Mouse (Mus musculus) embryo, embryonic 9.5 days (tissue): ENCODE measurements around the gene Rfx3.

Source experiments
- DNase-seq: peaks from one replicate; pipeline ENCODE4 v3.0.0-alpha.2; 2017; ENCODE audit errors: extremely low spot score

Gene Rfx3

GRCm38 (mm10) chr19:28010471-28011395 lies at the start of gene Rfx3:
Rfx3 (minus strand) TSS chr19:28011166.
- DNase-seq: no peak

DNA sequence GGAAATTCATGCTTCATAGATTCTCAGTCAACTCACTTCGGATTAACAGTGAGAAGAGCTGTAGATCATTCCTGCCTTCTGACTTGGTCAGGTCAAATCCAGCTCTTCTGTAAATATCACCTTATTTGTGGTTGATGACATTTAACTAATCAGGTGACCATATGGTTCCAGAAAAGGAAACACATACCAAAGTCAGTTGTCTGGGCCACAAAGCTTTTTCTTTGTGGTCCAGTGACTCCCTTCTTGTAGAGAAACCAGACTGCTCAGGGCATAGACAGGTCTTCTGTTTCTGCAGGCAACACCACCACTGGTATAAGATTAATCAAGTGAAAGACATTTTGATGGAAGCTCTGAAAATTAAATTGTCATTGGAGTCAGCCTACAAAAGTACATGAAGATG lies 41.1 kb upstream of the Rfx3 start:
- no peak for DNase-seq

- no peak for DNase-seq
These were observed 40.6 kb upstream of the Rfx3 start for GRCm38 (mm10) chr19:28051571-28051970.

GRCm38 (mm10) chr19:28049280-28049679 lies 38.3 kb upstream of the Rfx3 start:
- no peak for DNase-seq

- no peak for DNase-seq
These were observed 35.8 kb upstream of the Rfx3 start for GRCm38 (mm10) chr19:28046806-28047205.

DNA sequence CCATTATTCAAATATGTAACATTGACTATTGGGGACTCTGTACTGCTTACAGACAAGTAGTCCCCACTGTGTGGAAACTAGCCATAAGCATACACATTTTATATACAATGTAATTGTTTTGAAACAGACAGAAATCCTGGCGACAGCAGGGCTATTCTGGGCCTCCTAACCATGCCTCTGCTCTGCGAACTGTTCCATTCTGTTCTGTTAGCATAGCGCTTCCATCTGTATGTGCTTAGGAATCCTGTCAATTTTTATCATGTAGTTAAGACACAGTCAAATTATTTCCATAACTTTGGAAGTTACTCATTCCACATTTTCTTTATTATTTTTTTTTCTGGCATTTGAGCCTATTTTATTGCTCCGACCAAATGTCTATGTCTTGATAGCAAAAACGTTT lies 34.0 kb upstream of the Rfx3 start:
- DNase-seq: no peak

GRCm38 (mm10) chr19:28011718-28012499 lies 943 bp upstream of the Rfx3 start:
- DNase-seq: peak; percentile 89

- peak; percentile 97 for DNase-seq
These were observed 391 bp upstream of the Rfx3 start for GRCm38 (mm10) chr19:28011396-28011717.

DNA sequence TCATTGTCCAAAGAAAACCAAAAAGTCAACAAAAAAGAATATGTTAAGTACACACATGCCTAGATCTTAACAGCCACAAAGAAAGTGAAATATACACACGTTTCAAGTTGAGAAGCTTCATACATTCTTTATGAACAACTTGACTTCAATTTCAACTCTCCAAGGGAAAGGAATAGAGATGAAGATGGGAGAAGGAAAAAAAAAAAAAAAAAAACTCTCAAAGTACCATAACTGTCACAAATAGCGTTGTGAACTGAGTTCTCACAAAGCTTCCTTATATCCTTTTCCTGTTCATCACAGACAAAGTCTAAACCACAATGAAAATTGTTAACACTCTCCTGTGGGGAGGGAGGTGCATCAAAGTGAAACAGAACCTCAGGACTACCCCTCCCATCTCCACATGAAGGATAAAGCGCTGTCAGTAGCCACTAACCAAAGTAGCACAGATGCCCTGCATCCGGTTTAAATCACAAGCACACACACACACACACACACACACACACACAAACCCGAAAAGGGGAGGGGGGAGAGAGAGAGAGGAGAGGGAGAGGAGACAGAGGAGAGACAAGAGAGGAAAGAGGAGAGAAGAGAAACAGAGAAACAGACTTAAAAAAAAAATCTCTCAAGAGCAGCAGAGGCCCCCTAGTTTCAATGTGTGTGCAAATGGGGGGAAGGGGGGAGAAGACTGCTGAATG lies 1.2 kb downstream of the Rfx3 start:
- peak; percentile 76 for DNase-seq

DNA sequence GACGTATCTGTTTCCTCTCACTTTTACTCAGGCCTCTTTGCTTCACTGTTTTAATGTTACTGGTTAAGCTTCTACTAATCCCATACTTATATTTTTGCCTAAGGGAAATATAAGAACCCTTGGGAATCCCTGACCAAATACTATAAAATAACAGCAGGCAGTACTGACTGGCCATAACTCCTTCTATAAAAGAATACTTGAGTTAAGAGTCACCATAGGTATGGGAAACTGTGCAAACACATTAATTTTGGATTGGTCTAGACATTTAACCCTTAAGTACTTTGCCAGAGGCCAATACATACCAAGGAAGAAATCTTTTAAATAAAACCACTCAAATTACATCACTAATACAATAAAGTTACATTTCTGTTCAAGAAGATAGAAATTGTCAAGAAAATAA lies 6.8 kb downstream of the Rfx3 start:
- DNase-seq: no peak

DNA sequence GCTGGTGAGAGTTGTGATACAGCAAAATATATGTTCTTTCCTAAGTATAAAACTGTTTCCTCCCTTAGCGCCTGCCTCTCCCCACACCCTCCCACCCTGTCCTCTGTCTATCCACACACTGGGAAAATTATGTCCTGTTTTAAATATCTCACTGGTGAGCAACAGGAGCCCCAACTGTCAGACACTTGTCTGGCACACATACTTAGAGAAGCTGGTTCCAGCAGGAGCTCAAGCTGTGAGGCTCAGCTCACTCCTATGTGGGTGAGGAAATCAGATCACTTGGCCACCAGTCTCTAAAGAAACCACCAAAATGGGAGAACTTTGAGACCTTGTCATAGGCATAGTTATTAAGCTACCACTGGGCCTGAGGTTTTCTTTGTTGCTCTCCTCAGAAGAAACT lies 7.5 kb downstream of the Rfx3 start:
- DNase-seq: no peak

GRCm38 (mm10) chr19:28002708-28003107 lies 8.3 kb downstream of the Rfx3 start:
- DNase-seq: no peak

- DNase-seq: no peak
These were observed 18.2 kb downstream of the Rfx3 start for GRCm38 (mm10) chr19:27992800-27993199.

- peak; percentile 45 for DNase-seq
These were observed 22.2 kb downstream of the Rfx3 start for GRCm38 (mm10) chr19:27988746-27989145.

DNA sequence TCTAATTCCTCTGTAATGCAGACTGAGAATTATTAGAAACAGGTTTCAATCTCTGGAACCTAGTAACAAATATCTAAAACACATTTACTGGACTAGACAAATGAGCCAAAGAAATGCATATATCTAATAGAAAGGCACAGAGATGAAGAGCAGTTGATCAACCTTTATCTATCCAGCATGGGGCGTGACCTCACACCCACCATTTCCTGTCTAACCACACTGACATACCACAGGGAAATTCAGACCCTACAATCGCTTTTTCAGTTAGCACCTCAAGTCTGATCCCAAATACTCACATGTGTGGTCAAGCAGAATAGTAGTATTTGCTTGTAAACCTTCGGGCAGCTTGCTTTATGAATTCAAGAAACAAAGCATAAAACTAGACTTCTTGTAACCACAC lies 43.4 kb downstream of the Rfx3 start:
- no peak for DNase-seq

DNA sequence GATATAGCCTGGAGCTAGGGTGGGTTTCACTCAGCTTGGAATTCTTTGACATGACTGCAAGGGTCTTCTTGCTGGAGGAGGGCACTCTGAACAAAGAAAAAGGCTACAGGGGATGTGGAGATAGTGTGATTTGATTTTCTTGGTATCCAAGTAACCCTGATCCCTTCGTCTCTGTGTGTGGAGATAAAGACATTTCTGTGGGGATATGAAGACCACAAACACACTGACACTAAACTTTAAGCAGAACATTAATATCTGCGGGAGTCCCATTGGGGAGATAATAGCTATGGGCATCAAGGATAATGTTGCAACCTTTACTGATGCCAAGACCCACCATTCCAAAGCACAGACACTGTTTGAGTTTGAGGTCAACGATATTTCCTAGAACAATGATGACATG lies 49.7 kb downstream of the Rfx3 start:
- DNase-seq: no peak

DNA sequence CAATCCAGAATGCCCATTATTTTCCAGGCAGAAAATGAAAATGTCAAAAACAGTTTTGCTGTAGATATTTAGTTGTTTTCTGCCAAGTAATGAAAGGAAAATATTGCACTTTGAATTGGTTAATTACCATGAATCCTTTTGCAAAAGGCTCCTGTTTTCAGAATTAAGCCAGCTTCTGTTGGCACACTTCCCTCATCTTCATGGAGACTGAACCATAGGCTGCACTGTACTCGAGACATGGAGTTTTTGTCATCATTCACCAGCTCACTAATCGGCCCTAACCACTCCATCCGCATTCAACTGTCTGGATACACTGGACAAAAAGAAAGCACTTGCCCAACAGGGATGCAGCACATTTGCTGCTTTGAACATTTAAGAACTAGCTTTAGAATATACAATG lies 75.5 kb downstream of the Rfx3 start:
- no peak for DNase-seq

DNA sequence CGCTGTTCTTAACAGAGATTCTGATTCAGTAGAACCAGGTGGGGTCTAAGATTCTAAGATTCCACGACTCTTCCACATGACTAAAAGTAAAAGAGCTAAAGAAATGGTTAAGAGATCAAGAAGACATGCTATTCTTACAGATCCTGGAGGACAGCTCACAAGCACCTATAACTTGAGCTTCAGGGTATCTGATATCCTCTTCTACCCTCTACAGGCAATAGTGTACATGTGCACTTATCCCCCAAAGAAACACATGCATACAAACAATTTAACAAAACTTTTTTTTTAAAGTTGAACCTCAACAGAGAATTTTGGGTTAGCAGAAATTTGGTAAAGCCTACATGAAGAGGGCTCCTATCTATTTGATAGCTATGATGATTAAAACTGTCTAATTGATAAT lies 79.8 kb downstream of the Rfx3 start:
- no peak for DNase-seq

- DNase-seq: no peak
These were observed 84.6 kb downstream of the Rfx3 start for GRCm38 (mm10) chr19:27926378-27926777.

DNA sequence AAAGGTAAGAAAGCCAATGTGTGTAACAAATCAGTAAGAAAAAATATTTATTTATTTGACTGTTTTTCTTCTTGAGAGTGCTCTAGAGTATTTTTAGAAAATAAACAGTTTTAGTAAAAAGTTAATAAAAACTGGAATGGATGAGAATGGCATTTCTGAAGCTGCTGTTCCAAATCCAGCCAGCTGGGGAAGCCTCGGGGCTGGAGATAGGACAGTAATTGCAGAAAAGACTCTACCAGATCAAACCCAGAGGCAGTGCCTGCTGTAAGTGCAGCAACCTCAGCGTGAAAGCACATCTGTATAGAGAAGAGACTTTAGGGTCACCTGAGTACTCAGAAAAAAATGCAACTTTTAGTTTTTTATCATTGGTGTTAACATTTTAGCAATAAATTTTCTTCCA lies 91.9 kb downstream of the Rfx3 start:
- no peak for DNase-seq

DNA sequence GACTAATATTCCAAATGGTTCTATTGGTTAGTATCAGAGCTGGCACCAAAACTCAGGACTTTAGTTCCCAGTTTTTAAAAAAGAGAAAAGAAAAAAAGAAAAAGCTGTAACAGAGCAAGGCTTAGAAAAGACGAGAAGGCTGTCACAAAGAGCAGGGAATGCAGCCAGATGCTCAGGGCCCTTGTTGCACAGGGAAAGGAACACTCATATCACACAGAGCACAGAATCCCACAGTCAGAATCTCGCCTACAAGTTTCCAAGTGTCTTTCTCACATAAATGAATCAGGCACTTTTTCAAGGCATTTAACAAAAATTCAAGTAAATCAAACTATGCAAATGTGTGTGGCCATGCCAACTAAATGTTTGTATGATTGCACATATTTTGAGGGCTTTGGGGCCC lies 94.5 kb downstream of the Rfx3 start:
- DNase-seq: no peak

DNA sequence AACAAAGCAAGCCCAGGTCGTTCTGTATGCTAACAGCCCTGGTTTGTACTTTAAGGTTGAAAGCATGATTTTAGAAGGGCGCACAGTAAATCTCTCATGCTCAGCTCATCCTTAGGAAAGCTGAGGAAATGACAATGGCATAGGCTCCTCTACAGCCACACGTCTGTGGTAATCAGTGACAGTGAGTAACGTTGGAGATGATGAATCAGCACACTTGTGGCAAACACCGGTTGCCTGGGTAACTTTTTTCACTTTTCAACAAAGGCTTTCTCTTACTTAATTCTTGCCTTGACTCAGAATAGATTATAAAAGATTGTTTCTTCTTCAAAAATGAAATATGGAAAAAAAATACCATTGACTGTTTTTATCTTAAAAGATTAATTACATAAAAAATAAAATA lies 104.0 kb downstream of the Rfx3 start:
- no peak for DNase-seq

- no peak for DNase-seq
These were observed 105.0 kb downstream of the Rfx3 start for GRCm38 (mm10) chr19:27905976-27906375.
